Mouse (Mus musculus) CD8-positive naive resting alpha-beta T cell, adult 57 days (primary cell): Measurements from ENCODE around the gene Snrpa1. TPM values are rescaled to one million over a fixed set of nuclear protein-coding genes. Genes with fewer than 3 reads are reported as not detected.

Experiments used
- total RNA-seq: library from RNA; stranded (reverse); gene quantifications from one replicate; pipeline ENCODE4 v1.2.4, GENCODE M21; 2023

Gene Snrpa1
- total RNA-seq = 66.6 TPM

DNA sequence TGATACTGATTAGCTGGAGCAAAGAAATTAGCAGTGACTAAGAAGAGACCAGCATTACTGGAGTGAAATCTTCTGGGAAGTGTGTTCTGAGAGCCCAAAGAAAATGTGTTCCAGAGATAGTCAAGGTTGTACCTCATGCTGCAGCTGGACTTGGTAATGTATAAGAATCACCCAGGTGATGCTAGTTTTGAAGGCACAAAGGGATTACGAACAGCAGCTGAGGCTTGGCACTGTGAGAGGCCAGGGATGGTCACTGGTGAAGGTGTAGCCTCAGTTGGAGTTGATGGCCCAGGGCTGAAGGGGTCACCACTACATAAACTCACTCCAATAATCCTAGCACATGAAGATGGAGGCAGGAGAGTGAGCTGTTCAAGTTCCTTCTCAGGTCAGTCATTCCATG, at the start of gene Snrpa1:
TSS of gene Snrpa1 (plus strand) at position 301 of the 400 bp plus-strand sequence.

GRCm38 (mm10) chr7:66043552-66044459, 15.0 kb upstream of the Snrpa1 start, which contains the start of gene Gm45213:
Gene Gm45213, plus strand, starts transcription at chr7:66043602.

GRCm38 (mm10) chr7:66079364-66080230, 20.8 kb downstream of the Snrpa1 start, which contains the start of gene Selenos:
Gene Selenos, plus strand, starts transcription at chr7:66079649.

GRCm38 (mm10) chr7:66108961-66109854, 50.4 kb downstream of the Snrpa1 start, which contains the start of gene Chsy1:
Gene Chsy1, plus strand, starts transcription at chr7:66109515.

Other genes with a start within 250 kb of the Snrpa1 start
- gene Pcsk6, start 197.3 kb upstream of the Snrpa1 start, total RNA-seq = not detected
- gene Gm45213, start 15.4 kb upstream of the Snrpa1 start, total RNA-seq = not detected
- 54.9 TPM for gene Selenos, start 20.6 kb downstream of the Snrpa1 start, total RNA-seq
- gene Chsy1, start 50.5 kb downstream of the Snrpa1 start, total RNA-seq = 24.8 TPM